ENCODE assay signal across 16 mouse cellular contexts in the genomic region with DNA sequence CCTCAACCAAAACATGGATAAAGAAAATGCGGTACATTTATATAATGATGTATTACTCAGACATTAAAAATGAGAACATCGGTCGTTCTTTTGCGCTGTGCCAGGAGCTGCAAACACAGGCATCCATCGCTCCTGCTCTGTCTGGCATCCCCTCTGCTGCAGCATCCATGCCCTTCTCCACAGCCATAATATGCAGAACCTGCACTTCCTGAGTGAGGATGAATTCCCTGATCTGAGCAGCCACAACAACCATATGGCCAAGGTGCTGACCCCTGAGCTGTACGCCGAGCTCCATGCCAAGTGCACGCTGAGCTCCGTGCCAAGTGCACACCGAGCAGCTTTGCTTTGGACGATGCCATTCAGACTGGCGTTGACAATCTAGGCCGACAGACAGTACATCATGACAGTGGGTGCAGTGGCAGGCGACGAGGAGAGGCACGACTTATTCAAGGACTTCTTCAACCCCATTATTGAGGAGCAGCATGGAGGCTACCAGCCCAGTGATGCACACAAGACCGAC. TPM values are rescaled to one million over a fixed set of nuclear protein-coding genes. Genes with fewer than 3 reads are reported as not detected.
DNase-seq lines count a peak whose midpoint lies in the region; ATAC-seq and TF ChIP-seq lines count a peak whose summit lies in the region.
"Had no signal": no experiment of that assay in that cellular context is flagged by ENCODE, and none has a peak within 500 bp of the region (broad histone marks: within the 10 kb centered on the region; RNA-seq: fewer than 3 reads in every experiment).

No protein-coding gene starts in this region.

- intact Hi-C loops in gastrocnemius, adult 2 months (cut with DNase I): no loop called here

- no peaks in the 10 kb centered on the region for H3K27me3 ChIP-seq in megakaryocyte, embryonic 14.5 days (replicated peaks)
- H3K27me3 ChIP-seq: forebrain, embryonic 12.5 days; intestine, embryonic 15.5 days; limb, embryonic 13.5 days had no signal

- peaks cover 10% of the 10 kb centered on the region for H3K9me3 ChIP-seq in megakaryocyte, embryonic 14.5 days
- H3K9me3 ChIP-seq: intestine, embryonic 15.5 days had no signal

- no peaks in the 10 kb centered on the region for H3K36me3 ChIP-seq in megakaryocyte, embryonic 14.5 days (replicated peaks; ENCODE audit: low read length)
- H3K36me3 ChIP-seq: forebrain, embryonic 12.5 days; intestine, embryonic 15.5 days; limb, embryonic 13.5 days had no signal

- H3K4me3 ChIP-seq in megakaryocyte, embryonic 14.5 days (replicated peaks): peak overlapping the region; percentile 67
- H3K4me3 ChIP-seq in gastrocnemius, adult 2 months: no peak overlapping the region
- H3K4me3 ChIP-seq: forebrain, embryonic 12.5 days; intestine, embryonic 15.5 days; limb, embryonic 13.5 days had no signal

- H3K4me1 ChIP-seq in megakaryocyte, embryonic 14.5 days: no peaks in the 10 kb centered on the region
- H3K4me1 ChIP-seq: forebrain, embryonic 12.5 days; intestine, embryonic 15.5 days; limb, embryonic 13.5 days had no signal

- no peak for TF ChIP-seq CTCF in gastrocnemius, adult 2 months (IDR thresholded peaks at IDR 0.05)

- peak; percentile 3 for DNase-seq in adrenal gland, postnatal 25 days
- DNase-seq in adrenal gland, postnatal 4 days (ENCODE audit: low spot score in 2 of 2): no peak
- peak; percentile 91 for DNase-seq in cerebellum, adult 9-11 months
- no peak for DNase-seq in gastrocnemius, adult 2 months
- no peak for DNase-seq in kidney, postnatal 14 days
- no peak for DNase-seq in urinary bladder, postnatal 14 days (ENCODE audit: low spot score)
- DNase-seq: adrenal gland, postnatal 10 days had no signal

- no peak for ATAC-seq in megakaryocyte, adult 5-6 weeks (ENCODE audit: poor library complexity, severe bottlenecking)
- ATAC-seq: intestine, embryonic 15.5 days; lung, postnatal 0 days; midbrain, embryonic 16.5 days had no signal

- no peak overlapping the region for H3K27ac ChIP-seq in gastrocnemius, adult 2 months
- H3K27ac ChIP-seq: forebrain, embryonic 12.5 days; intestine, embryonic 15.5 days; kidney, postnatal 0 days; limb, embryonic 13.5 days; liver, embryonic 14.5 days had no signal

RNA-seq across cellular contexts. Expression of a gene that starts 56.9 kb away (rescaled TPM):
- total RNA-seq in adrenal gland, postnatal 25 days (2021): 2.3 and 2.8 TPM in 2 replicates
- 1 to 10 TPM; 7.6 to 7.8 TPM for total RNA-seq in adrenal gland, postnatal 4 days (2021)
- polyA plus RNA-seq in megakaryocyte, embryonic 14.5 days (2012; ENCODE audit: insufficient read depth, low replicate concordance): 2.9 TPM in 1 of 2 replicates, not detected in the other
- total RNA-seq in megakaryocyte, adult 5-6 weeks (2015): 28.5 and 36.5 TPM in 2 replicates
- total RNA-seq in megakaryocyte, adult 5-6 weeks (2017): 68.3 and 70.9 TPM in 2 replicates
- not detected for total RNA-seq in gastrocnemius, adult 2 months (2021)

Comparison
In these comparisons a context has a peak if more than half of its experiments do, and no peak if none do; other contexts are left out.
1. DNase-seq: peak in adrenal gland, postnatal 25 days (single experiment) and cerebellum, adult 9-11 months (single experiment); none in adrenal gland, postnatal 4 days (0 of 2), gastrocnemius, adult 2 months (single experiment), kidney, postnatal 14 days (single experiment) and urinary bladder, postnatal 14 days (single experiment).